Mouse (Mus musculus) limb, embryonic 14.5 days (tissue): Measurements from ENCODE around the gene Rps16. TPM values are rescaled to one million over a fixed set of nuclear protein-coding genes. Genes with fewer than 3 reads are reported as not detected.

Source experiments
- ATAC-seq: fragments of 200-750 bp; cut with Nextera tagmentation; 2 replicates; pipeline ENCODE4 v1.8.0; 2017; ENCODE audit warnings: low read depth, moderate number of reproducible peaks, moderate TSS enrichment; ENCODE audit not compliant: low FRiP score
- DNase-seq: peaks from one replicate; pipeline ENCODE4 v3.0.0-alpha.2; 2015; ENCODE audit warnings: low spot score
- H3K27ac ChIP-seq: fragments of 300-500 bp; sonication (generic); replicated peaks from 2 replicates; pipeline ENCODE4 v1.5.1; 2014; ENCODE audit warnings: low read depth, mild to moderate bottlenecking, low read length, moderate library complexity, mixed read lengths
- H3K27me3 ChIP-seq: fragments of 300-500 bp; sonication (generic); 2 replicates; pipeline ENCODE4 v1.6.1; 2014; ENCODE audit warnings: low read length, mixed read lengths; ENCODE audit not compliant: control insufficient read depth, insufficient read depth
- H3K36me3 ChIP-seq: fragments of 300-500 bp; sonication (generic); 2 replicates; pipeline ENCODE4 v1.6.1; 2014; ENCODE audit warnings: mild to moderate bottlenecking, low read length, moderate library complexity, mixed read lengths; ENCODE audit not compliant: control insufficient read depth, insufficient read depth
- H3K4me1 ChIP-seq: fragments of 300-500 bp; sonication (generic); 2 replicates; pipeline ENCODE4 v1.6.1; 2014; ENCODE audit warnings: antibody characterized with exemption, low read length, mixed read lengths; ENCODE audit not compliant: control insufficient read depth, insufficient read depth
- H3K4me2 ChIP-seq: fragments of 300-500 bp; sonication (generic); replicated peaks from 2 replicates; pipeline ENCODE4 v1.6.1; 2014; ENCODE audit warnings: low read depth, mild to moderate bottlenecking, low read length, moderate library complexity; ENCODE audit not compliant: severe bottlenecking
- H3K4me3 ChIP-seq: fragments of 300-500 bp; sonication (generic); replicated peaks from 2 replicates; pipeline ENCODE4 v1.5.1; 2014; ENCODE audit warnings: low read length
- H3K9ac ChIP-seq: fragments of 300-500 bp; sonication (generic); 2 replicates; pipeline ENCODE4 v1.6.1; 2014; ENCODE audit warnings: mild to moderate bottlenecking, low read depth, low read length, moderate library complexity; ENCODE audit not compliant: severe bottlenecking
- H3K9me3 ChIP-seq: fragments of 300-500 bp; sonication (generic); 2 replicates; pipeline ENCODE4 v1.6.1; 2016; ENCODE audit warnings: low read length; ENCODE audit not compliant: control insufficient read depth
- POLR2A ChIP-seq: fragments of 200-500 bp; IDR thresholded peaks from 2 replicates; pipeline ENCODE4 v1.8.0; 2012; ENCODE audit warnings: inconsistent platforms, mild to moderate bottlenecking, moderate library complexity, borderline replicate concordance; ENCODE audit not compliant: insufficient read depth, insufficient read length; ENCODE audit errors: extremely low read depth
- WGBS: fragments of 180-500 bp; shearing (Covaris S2); extraction: QIAGEN DNeasy Blood & Tissue Kit; methylation state at CpG from one replicate; pipeline ENCODE4 v1.1.7; 2014; 5-methylcytosine and 5-hydroxymethylcytosine counted together
- polyA plus RNA-seq, 2 experiments: library from polyadenylated mRNA; depleted of rRNA in 1 of 2; stranded (reverse) in 1 of 2; unstranded in 1 of 2; fragments of >200 nt; fragmentation: Nextera tagmentation in 1 of 2; extraction: Ambion mirVana in 1 of 2; gene quantifications; 2 replicates each; pipeline versions ENCODE4 v1.2.1 to v1.2.3; 2012 to 2014

Rps16 gene
- polyA plus RNA-seq, 2 experiments, result 1,345 to 2,127 TPM

DNA sequence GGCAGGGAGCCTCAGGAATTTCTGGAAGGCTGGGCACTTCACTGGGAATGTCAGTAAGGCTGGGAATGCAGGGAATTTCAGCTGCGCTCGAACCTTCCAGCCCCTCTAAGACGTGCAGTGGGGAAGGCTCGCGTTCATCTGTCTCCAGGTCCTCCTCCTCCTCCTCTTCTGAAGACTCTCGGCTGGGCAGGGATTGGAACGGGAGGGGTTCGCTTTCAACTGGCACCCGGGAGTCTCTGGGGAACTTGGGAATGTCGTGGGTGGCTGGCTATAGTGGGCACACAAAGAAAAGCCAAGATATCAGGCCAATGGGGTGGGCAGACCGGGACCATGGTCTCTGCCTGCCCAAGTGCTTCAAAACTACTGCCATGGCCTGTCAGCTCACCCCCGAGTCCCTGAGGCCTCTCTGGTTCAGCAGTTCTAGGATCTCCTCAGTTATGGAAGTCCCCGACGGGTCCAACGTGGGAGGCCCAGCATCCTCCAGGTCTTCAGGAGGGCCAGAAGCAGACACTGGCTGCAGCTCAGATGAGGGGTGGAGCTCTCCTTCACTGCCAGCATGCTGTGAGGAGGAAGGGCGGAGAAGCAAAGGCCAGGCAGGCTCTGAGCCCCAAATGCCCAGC lies 12.1 kb downstream of the Rps16 start:
- H3K9ac ChIP-seq, result no peak overlapping the region
- peaks cover 80% of the 10 kb centered on the region for H3K36me3 ChIP-seq
- WGBS, result 87% methylated on average over 16 of the region's 16 CpGs
- H3K27me3 ChIP-seq, result no peaks in the 10 kb centered on the region
- no peak overlapping the region for H3K27ac ChIP-seq
- DNase-seq (no peak), ATAC-seq (no peak)
- H3K9me3 ChIP-seq, result no peaks in the 10 kb centered on the region
- no peak for TF ChIP-seq POLR2A
- H3K4me2 ChIP-seq, result no peak overlapping the region
- H3K4me1 ChIP-seq, result no peaks in the 10 kb centered on the region
- H3K4me3 ChIP-seq, result no peak overlapping the region

DNA sequence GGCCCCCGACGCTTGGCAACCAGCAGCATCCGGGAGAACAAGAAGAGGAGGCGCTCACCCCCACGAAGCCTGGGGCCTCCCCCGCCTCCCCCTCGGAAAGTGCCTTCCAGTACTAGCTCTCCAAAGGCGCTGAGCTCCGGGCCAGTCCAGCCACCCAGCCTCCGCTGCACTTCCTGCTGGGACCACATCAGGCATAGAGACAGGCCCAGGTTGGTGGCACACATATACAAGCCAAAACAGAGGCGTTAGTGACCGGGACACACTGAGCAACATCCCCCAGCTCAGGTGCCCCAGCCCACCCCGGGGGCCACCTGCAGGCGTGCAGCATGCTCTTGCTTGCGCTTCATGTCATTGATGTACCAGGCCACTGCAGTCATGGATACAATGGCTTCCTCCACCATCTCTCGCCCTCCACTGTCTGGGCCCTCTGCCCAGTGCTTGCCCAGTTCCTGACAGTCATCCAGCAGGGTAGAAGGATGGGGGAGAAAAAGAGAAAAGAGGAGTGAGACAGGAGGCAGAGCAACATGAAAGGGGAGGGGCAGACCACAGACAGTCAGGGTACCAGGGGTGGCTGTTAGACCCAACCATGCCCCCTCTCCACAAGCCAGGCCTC lies 17.3 kb downstream of the Rps16 start:
- Histone ChIP-seq H3K4me3 (no peak overlapping the region), H3K27ac (no peak overlapping the region), H3K4me1 (peaks cover 15% of the 10 kb centered on the region), H3K4me2 (no peak overlapping the region), H3K36me3 (peaks cover 69% of the 10 kb centered on the region), H3K27me3 (no peaks in the 10 kb centered on the region), H3K9me3 (no peaks in the 10 kb centered on the region), H3K9ac (no peak overlapping the region)
- ATAC-seq (no peak), DNase-seq (no peak)
- no peak for TF ChIP-seq POLR2A
- WGBS, result 91% methylated on average over 16 of the region's 16 CpGs

DNA sequence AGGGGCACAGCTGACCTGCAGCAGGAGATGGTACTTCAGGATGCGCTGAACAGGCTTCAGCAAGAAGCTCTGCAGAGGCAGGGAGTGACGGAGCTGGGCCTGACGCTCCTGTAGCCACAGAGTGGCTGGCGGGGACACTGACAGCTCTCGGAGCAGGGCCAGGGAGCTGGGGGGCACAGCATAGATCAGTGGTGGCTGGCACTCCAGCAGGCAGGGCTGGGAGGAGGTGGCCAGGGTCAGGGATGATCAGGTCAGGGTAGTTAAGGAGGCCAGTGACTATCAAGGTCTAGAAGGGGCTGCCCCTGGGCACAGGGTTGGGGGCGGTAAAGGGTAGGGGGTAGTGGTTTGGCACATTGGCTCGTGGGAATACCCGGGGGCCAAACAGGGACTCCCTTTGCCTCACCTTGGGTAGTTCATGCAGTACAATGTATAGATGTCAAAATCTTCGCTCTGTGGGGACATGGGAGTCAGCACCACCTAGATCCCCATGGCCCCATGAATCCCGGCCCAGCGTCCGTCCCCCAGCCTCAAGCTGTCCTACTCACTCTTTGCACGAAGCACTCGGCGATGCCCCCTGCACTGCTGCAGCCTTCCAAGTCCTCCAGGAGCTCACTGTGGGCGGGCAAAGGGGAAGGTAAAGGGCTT lies 17.9 kb downstream of the Rps16 start:
- no peaks in the 10 kb centered on the region for H3K9me3 ChIP-seq
- peaks cover 66% of the 10 kb centered on the region for H3K36me3 ChIP-seq
- no peak overlapping the region for H3K27ac ChIP-seq
- H3K4me2 ChIP-seq, result no peak overlapping the region
- TF ChIP-seq POLR2A, result no peak
- peaks cover 15% of the 10 kb centered on the region for H3K4me1 ChIP-seq
- no peaks in the 10 kb centered on the region for H3K27me3 ChIP-seq
- no peak overlapping the region for H3K4me3 ChIP-seq
- no peak for DNase-seq
- 91% methylated on average over 16 of the region's 16 CpGs for WGBS
- no peak overlapping the region for H3K9ac ChIP-seq
- no peak for ATAC-seq

DNA sequence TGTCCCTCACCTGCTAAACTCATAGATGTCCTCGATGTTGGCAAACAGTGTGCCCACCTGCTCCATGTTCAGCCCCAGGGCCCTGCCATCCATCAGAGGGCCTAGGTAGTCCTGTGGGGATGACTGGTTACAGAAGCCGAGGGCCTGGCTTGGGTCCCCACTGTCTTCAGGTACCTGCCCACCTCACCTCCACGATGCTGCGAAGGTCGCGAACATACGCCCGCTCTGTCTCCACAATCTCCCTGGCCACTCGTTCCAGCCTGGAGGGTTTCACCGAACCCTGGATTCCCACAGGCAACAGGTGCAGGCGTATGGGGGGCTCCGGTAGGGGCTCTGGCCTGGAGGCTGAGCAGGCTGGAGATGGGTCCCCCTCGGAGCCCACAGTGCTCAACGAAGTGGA lies 19.6 kb downstream of the Rps16 start:
- peaks cover 50% of the 10 kb centered on the region for H3K36me3 ChIP-seq
- peak overlapping the region; percentile 95 for H3K4me2 ChIP-seq
- no peak for TF ChIP-seq POLR2A
- H3K27me3 ChIP-seq, result no peaks in the 10 kb centered on the region
- 87% methylated on average over 14 of the region's 14 CpGs for WGBS
- H3K4me3 ChIP-seq, result peak overlapping the region; percentile 82
- H3K9me3 ChIP-seq, result no peaks in the 10 kb centered on the region
- peaks cover 19% of the 10 kb centered on the region for H3K4me1 ChIP-seq
- H3K27ac ChIP-seq, result no peak overlapping the region
- DNase-seq (no peak), ATAC-seq (no peak)
- H3K9ac ChIP-seq, result peak overlapping the region; percentile 88

DNA sequence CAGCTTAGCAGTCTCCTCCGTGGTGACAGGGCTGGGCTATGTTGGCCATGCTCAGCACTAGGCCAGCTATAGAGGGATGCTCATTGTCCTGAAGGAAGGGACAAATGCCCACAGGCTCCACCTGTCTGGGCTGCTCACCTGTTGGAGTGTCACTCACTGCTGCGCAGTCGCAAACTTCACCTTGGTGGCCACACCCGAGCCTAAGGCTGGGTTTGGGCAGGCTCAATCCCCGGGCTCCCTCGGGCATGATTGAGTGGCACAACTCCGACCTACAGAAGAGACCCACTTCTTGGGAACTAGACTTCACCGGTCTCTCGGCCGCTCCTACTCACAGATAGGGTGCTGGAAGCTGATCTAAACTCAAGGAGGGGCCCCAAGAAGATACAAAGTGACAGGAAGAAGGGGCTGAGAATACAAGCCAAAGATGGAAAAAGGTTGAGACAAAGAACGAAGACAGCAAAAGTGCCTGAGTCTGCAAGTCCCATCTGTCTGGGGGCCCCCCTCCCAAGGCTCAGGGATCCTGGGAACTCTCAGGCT lies 20.6 kb downstream of the Rps16 start:
- Histone ChIP-seq H3K9me3 (no peaks in the 10 kb centered on the region), H3K9ac (peak overlapping the region; percentile 88), H3K36me3 (peaks cover 43% of the 10 kb centered on the region), H3K4me3 (peak overlapping the region; percentile 82), H3K4me2 (peak overlapping the region; percentile 95), H3K4me1 (peaks cover 22% of the 10 kb centered on the region), H3K27me3 (no peaks in the 10 kb centered on the region), H3K27ac (peak overlapping the region; percentile 87)
- WGBS, result 3% methylated on average over 11 of the region's 11 CpGs
- TF ChIP-seq POLR2A, result no peak
- ATAC-seq (no peak), DNase-seq (no peak)
